Mouse (Mus musculus): Measurements from ENCODE around the gene Agap3.
A peak's percentile ranks its signal among the peaks of the same experiment; 100 is the strongest.

The Agap3 gene

DNA sequence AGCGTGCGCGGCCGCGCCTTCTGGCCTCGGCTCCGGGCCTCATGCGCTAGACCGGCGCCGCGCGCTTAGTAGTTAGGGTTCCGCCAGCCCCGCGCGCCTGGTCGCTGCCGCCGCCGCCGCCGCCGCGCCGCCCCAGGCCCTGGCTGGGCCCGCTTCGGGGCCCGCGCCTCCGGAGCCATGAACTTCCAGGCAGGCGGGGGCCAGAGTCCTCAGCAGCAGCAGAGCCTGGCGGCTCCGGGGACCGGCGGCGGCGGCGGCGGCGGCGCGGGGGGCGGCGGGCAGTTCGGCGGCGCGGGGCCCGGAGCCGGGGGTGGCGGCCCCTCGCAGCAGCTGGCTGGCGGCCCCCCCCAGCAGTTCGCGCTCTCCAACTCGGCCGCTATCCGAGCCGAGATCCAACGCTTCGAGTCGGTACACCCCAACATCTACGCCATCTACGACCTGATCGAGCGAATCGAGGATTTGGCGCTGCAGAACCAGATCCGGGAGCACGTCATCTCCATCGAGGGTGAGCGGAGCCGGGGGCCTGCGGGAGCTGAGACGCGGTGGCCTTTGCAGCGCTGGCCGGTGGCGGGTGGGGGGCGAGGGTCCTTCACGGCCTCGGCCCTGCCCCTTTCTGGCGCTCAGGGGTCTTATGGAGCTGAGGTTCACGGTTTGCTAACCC lies at the start of gene Agap3:
Gene Agap3, plus strand, starts transcription at position 148 of the 661 bp plus-strand sequence.
- DNase-seq, result peak; percentile 66 to 67

DNA sequence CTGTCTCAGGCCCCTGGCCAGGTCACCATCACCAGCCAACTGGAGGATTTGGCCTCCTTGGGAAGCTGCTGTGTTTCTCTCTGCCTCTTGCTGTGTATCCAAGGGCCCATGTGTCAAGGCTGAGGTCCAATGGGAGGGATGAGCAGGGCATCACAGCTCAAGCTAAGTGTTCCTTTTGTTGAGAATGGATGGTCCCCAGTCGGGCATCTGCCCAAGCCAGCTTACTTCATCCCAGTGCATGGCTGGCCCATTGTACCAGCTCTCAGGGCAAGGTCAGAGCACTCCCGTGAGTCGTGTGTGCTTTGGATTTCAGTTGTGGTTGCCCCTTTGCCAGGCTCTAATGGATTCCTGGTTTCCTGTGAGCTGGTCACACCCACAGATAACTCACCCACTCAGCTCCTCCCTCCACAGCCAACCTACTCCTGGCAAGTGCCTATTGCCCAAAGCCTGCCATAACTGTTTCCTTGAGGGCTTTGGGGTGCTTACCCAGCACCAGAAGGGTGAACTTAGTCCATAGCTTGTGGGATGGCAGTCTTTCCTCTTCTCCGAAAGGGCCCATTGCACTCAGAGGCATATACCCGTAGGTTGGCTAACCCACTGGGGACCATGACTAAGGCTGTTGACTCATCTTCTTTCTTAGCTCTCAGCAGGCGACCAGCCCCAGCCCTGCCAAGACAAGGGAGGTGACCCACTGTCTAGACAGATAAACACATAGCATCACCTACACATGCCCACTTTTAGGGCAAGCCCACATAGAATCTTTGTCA lies 47.2 kb upstream of the Agap3 start:
- DNase-seq, result no peak

DNA sequence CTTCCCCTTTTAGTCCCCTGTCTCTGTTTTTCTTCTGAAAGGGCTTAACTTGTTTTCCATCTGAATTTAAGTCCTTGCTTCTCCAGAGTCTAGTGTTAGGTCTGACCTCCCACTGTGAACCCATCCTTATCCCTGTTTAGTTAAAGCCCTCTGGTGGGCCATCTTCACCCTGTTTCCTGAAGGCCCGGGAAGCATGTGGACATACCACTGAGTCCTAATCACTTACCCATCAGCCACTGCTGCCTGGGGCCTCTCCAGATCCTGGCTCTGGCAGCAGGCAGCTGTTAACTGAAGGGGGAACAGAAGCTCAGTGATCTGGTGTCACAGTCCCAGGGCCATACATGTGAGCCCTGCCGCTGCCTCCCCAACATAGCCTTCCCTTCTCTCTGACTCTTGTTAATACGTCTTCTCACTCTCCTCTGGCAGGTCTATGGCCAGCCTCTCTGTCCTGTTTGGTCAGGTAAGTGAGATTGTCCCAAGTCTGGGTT lies 46.5 kb upstream of the Agap3 start:
- DNase-seq, result no peak

GRCm38 (mm10) chr5:24408651-24409050 lies 43.3 kb upstream of the Agap3 start:
- no peak for DNase-seq

DNA sequence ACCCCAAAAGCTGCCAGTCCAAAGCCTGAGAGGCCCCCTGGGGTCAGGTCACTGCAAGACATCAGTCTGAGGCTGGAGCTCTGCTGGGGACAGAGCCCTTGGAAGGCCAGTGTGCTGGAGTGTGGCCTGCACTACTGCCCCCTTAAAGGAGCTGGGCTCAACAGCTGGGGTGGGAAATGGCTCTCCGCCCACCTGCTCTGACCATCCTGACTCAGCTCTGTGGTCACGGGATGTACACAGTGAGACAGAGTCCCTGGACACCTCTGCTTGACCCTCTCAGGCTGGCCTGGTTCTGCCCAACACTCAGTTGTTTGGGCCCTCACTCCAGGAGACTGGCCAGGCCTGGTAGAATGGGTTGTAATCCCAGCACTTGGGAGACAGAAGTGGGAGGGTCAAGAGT lies 42.5 kb upstream of the Agap3 start:
- DNase-seq, result no peak

GRCm38 (mm10) chr5:24412063-24412462 lies 39.9 kb upstream of the Agap3 start:
- DNase-seq, result no peak

GRCm38 (mm10) chr5:24413042-24413693 lies 38.8 kb upstream of the Agap3 start, which contains the start of gene Asic3:
TSS of gene Asic3 (plus strand) at chr5:24413392.
- no peak for DNase-seq

DNA sequence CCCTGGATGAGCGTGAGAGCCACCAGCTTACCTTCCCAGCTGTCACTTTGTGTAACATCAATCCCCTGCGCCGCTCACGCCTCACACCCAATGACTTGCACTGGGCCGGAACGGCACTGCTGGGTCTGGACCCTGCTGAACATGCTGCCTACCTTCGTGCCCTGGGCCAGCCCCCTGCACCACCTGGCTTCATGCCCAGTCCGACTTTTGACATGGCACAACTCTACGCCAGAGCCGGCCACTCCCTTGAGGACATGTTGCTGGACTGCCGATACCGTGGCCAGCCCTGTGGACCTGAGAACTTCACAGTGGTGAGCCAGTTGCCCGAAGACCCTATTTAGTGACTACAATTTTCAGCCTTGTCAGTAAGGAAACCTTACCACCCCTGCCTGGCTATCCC lies 38.0 kb upstream of the Agap3 start:
- DNase-seq, result no peak

GRCm38 (mm10) chr5:24416222-24416736 lies 35.7 kb upstream of the Agap3 start:
- peak; percentile 78 to 83 for DNase-seq

DNA sequence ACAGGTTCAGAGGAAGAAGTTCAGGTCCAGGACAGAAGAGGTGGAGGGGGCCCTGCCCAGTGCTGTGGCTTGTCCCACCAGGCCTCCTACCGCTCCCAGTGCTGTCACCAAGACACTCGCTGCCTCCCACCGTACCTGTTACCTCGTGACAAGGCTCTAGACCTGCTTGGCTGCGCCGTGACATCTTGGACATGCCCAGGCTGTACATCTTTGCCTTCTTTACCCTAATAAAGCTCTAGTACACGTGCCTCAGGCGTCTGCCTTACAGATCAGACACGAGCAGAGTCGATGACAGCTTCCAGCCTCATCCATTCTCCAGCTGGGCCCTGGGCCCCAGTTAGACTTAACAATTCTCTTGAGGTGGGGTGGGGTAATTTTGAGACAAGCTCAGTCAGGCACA lies 34.4 kb upstream of the Agap3 start:
- DNase-seq, result no peak

GRCm38 (mm10) chr5:24420381-24420780 lies 31.6 kb upstream of the Agap3 start:
- DNase-seq, result no peak

GRCm38 (mm10) chr5:24423129-24424003 lies 28.6 kb upstream of the Agap3 start, which contains the start of the genes Cdk5 and Slc4a2:
TSS of gene Cdk5 (minus strand) at chr5:24423530.
TSS of gene Slc4a2 (plus strand) at chr5:24423837.
- DNase-seq, result peak; percentile 97 to 99

DNA sequence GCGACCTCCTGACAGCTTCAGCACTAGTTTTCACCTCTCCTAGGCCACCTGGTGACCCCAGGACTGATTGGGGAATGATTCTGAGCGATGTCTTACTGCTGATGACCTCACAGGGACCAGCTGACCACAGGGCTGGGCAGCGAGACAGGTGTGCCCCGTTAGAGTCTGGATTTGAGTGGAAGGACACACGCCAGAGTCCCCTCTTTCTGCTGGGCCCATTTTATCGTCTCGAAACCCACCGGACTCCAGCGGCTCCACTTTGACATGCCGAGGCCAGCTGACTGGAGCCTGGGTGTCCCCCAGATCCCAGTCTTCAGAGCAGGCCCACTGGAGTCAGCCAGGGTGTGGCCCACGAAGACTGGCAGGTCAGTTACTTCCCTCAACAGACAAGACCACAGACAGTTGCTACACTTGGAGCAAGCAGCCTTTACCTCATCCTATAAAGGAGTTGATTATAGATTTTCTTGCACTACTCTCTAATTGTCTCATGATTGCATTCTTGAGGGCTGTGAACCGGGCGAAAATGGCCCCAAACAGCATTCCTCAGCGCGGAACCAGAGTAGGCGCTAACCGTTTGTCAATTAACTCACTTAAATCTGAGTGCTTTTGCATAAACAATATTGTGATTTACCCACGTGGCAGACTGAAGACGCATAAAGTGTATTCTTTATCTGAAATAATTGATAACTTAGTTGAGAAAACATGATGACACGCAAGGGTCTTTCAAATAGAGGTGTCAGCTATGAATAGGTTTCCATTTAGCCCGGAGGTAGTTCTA lies 27.8 kb upstream of the Agap3 start:
- DNase-seq, result no peak

DNA sequence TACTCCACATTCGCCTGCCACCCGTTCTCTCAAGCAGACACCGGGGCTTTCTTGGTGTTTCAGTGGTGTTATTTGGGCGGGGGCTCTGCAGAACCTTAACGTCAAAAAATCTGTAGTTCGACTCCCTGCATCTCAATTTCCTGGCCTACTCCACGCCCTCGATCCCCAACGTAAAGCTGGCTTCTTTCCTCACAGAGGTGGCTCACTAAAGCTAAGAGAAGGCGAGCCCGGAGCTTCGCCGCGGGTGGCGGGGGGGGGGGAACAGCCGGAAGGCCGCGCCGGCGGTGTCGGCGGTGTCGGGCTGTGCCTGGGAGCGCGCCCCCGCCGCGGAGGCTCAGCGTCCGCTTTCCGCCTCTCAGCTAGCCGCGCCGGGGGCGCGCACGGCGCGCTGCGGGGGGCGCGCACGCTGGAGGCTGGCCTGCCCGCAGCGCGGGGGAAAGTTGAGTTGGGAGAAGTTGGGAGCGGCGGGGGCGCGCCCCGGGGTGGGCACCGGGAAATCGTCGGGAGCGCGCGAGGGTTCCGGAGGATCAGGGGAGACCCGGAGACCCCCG lies 27.0 kb upstream of the Agap3 start:
- peak; percentile 80 to 90 for DNase-seq

DNA sequence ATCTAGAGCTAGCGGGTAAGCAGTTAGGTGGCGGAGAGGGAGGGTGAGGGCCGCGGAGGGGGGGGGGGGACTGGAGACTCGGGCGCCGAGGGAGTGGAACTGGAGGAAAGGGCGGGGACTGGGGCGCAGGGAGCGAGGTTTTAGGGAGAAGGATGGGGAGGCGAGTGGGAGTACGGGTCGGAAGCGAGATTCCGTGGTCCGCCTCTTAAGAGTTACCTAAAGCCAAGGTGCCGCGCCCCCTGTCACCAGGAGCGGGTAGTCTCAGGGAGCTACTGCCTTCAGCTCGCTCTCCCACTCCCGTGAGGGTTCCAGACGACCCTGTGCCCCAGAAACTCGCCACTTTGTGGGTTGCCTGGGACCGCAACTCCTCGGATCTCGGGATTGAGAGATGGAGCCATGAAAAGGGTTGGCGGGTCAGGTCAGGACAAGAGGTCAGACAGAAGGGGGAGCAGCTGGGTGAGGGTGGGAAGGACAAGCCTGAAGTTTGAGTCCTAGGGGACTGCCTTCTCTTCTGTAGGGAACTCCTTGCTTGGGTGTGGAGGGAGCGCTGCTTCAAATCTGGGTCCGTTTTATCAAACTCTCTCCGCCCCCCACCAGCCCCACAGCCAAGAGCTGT lies 26.4 kb upstream of the Agap3 start:
- DNase-seq, result peak in 1 of 2 experiments; percentile 57

DNA sequence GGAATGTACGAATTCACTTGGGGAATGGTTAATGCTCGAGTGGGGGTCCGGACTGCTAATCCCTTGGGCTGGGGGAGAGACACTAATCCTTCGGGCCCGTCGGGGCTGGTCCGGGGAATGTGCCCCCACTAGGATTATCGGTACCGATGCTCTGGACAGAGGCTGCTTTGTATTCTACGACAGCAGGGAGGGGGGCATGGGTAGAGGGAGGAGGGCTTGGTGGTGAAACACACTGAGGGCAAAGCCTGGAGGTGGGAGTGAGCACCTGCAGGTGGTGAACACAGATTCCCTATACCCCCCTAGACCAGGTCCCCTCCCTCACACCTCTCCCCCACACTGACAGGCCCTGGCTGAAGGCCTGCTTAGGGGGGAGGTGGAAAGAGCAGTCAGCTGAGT lies 25.9 kb upstream of the Agap3 start:
- DNase-seq, result no peak

DNA sequence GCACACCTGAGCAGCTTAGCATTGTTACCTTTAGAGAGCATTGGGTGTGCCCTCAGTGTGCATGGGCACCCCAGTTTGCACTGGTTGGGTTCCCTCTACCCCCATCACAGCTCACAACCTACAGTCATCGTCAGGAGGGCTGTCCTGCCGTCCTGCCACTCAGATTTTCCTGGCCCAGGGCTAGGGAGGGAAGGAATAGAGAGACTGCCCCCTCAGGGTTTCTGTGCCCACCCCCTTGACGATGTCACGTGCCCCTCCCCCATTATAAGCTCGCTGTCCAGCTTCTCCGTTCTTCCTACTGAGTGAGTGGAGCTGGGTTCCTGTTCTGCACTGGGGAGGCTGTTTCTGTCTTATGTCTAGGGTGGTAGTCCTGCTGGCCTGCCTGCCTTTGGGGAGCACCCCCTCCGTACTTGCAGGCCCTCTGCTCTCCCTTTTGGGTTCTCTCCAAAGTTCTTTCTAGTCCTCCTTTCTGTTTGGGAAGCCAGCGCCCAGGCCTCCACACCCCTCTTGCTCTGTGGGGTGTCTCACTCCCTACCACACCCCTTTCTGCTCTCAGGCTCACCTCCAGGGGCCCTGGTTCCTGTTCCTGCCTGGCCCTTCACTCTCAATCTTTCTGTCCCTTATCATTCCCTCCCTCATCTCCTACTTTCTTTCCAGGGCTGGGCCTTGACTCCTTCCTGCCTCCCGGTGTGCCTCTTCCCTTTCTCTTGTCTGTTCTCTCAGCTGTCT lies 25.3 kb upstream of the Agap3 start:
- no peak for DNase-seq

DNA sequence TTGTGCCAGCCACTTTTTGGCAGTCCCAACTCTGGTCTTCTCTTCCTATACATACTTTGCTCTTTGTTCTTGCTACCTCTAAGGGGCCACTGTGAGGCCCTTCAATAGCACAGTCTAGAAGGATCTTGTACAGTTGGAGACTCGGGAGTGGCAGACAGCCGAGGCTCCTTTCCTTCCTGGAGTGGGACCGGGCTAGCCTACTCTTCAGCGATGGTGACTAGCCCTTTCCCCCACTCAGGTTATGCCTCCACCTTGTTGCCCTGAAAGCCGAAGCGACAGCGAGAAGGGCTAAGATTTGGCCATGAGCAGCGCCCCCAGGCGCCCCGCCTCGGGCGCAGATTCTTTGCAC lies 24.7 kb upstream of the Agap3 start:
- DNase-seq, result no peak

DNA sequence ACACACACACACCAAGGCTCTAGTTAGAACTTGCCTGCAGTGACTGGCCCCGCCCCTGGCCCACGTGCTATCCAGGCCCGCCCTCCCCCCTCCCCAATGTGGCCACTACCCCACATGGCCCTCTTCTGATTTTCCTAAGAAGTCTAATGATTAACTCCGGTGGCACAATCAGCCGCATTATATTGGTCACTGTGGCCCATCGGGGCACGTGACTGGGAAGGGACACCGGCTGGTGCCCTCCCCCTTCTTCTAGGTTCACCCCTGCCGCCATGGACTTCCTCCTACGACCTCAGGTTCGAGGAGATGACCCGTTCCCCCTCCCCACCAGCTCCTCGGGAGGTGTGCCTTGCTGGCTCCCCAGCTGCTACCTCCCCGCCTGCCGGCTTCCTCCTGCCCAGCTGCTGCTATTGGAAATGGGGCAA lies 24.0 kb upstream of the Agap3 start:
- no peak for DNase-seq

DNA sequence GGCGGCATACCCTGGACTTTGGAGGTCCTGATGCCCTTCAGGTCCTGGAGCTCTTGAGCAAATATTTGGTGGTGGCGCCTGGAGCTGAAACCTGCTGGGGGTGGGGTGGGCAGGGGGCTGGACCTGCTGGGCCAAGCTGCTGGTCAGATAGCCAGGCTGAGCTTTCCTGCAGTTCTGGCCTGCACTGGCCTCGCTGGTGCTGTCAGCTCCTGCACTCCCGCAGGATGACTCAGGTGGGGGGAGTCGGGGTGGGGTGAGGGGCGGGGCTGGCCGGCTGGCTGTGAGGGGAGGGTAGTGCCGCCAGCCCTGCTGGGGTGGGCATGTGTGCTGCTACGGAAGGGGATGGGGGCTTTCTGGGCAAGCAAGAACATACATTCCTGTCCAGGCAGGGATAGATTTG lies 23.4 kb upstream of the Agap3 start:
- DNase-seq, result no peak
